Mouse (Mus musculus) liver, embryonic 13.5 days (tissue): Measurements from ENCODE around the gene Smok2b. TPM values are rescaled to one million over a fixed set of nuclear protein-coding genes. Genes with fewer than 3 reads are reported as not detected.
"Not testable (repeated sequence)": the region's sequence is repeated elsewhere in the genome, so short reads cannot be mapped to it uniquely, and the experiment has no call there.

Experiments
- ATAC-seq: fragments of 200-750 bp; cut with Nextera tagmentation; 2 replicates; pipeline ENCODE4 v1.8.0; 2017; ENCODE audit warnings: low read depth, mild to moderate bottlenecking, moderate number of reproducible peaks, moderate library complexity
- DNase-seq: peaks from one replicate; pipeline ENCODE4 v3.0.0; 2022
- H3K27ac ChIP-seq: fragments of 300-500 bp; sonication (generic); 2 replicates; pipeline ENCODE4 v1.5.1; 2015; ENCODE audit warnings: moderate library complexity, mild to moderate bottlenecking, inconsistent platforms
- H3K27me3 ChIP-seq: fragments of 300-500 bp; sonication (generic); 2 replicates; pipeline ENCODE4 v1.6.1; 2015; ENCODE audit warnings: mild to moderate bottlenecking, inconsistent platforms
- H3K36me3 ChIP-seq: fragments of 300-500 bp; sonication (generic); 2 replicates; pipeline ENCODE4 v1.6.1; 2015; ENCODE audit warnings: mild to moderate bottlenecking, inconsistent platforms
- H3K4me1 ChIP-seq: fragments of 300-500 bp; sonication (generic); replicated peaks from 2 replicates; pipeline ENCODE4 v1.6.1; 2015; ENCODE audit warnings: inconsistent platforms
- H3K4me2 ChIP-seq: fragments of 300-500 bp; sonication (generic); 2 replicates; pipeline ENCODE4 v1.6.1; 2015; ENCODE audit warnings: inconsistent platforms, mild to moderate bottlenecking, moderate library complexity
- H3K4me3 ChIP-seq: fragments of 300-500 bp; sonication (generic); replicated peaks from 2 replicates; pipeline ENCODE4 v1.5.1; 2015; ENCODE audit warnings: mild to moderate bottlenecking, inconsistent platforms
- H3K9ac ChIP-seq: fragments of 300-500 bp; sonication (generic); 2 replicates; pipeline ENCODE4 v1.6.1; 2015; ENCODE audit warnings: mild to moderate bottlenecking, inconsistent platforms
- H3K9me3 ChIP-seq: fragments of 300-500 bp; sonication (generic); replicated peaks from 2 replicates; pipeline ENCODE4 v1.6.1; 2016; ENCODE audit warnings: inconsistent platforms
- WGBS: fragments of 180-500 bp; shearing (Covaris S2); methylation state at CpG from one replicate; pipeline ENCODE4 v1.1.7; 2015; ENCODE audit not compliant: insufficient replicate concordance; 5-methylcytosine and 5-hydroxymethylcytosine counted together
- polyA plus RNA-seq: library from polyadenylated mRNA; unstranded; fragments of >200 nt; fragmentation: Nextera tagmentation; extraction: Ambion mirVana; gene quantifications from 2 replicates; pipeline ENCODE4 v1.2.1, GENCODE M21; 2015

The Smok2b gene
- polyA plus RNA-seq, result not detected in 2 replicates

GRCm38 (mm10) chr17:13229957-13230356 lies at the start of gene Smok2b:
TSS of gene Smok2b (plus strand) at chr17:13230257.
- H3K36me3 ChIP-seq, result not testable (repeated sequence)
- H3K9me3 ChIP-seq, result peaks cover 74% of the 10 kb centered on the region
- 46% methylated on average over 2 of the region's 2 CpGs for whole genome bisulfite sequencing

GRCm38 (mm10) chr17:13180491-13180890 lies 49.6 kb upstream of the Smok2b start:
- H3K4me2 ChIP-seq, H3K4me3 ChIP-seq, H3K9ac ChIP-seq, DNase-seq, H3K4me1 ChIP-seq, H3K36me3 ChIP-seq, H3K27ac ChIP-seq, H3K27me3 ChIP-seq, ATAC-seq: not testable (repeated sequence)
- 70% methylated on average over 5 of the region's 5 CpGs for WGBS
- H3K9me3 ChIP-seq, result peaks cover 25% of the 10 kb centered on the region

More at GRCm38 (mm10) chr17:13229957-13230356, at the start of gene Smok2b:
- not testable (repeated sequence) for H3K4me3 ChIP-seq, H3K27ac ChIP-seq, H3K27me3 ChIP-seq, H3K4me1 ChIP-seq, H3K9ac ChIP-seq, DNase-seq, H3K4me2 ChIP-seq, ATAC-seq

DNA sequence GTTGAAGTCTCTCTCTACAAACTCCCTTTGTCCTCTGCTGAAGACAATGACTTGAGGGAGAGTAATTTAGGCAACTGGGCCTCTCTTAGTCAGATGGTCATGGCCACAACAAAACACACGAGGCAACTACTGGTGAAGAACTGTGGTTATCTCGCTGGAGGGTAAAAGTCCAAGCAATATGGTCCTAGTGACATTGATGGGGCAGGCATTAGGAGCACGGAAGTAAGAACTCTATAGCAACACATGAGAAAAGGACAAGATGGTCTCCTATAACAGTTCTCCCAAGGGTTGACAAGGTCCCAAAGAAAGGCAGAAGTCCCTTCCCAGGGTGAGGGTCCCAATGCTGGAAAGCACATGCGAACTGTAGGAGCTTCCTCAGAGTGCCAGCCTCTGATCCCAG lies 47.3 kb upstream of the Smok2b start:
- 40% methylated on average over 3 of the region's 4 CpGs for WGBS
- H3K9ac ChIP-seq, H3K27me3 ChIP-seq, H3K4me1 ChIP-seq, ATAC-seq, H3K4me3 ChIP-seq, DNase-seq, H3K4me2 ChIP-seq, H3K27ac ChIP-seq, H3K36me3 ChIP-seq: not testable (repeated sequence)
- H3K9me3 ChIP-seq, result peaks cover 36% of the 10 kb centered on the region

DNA sequence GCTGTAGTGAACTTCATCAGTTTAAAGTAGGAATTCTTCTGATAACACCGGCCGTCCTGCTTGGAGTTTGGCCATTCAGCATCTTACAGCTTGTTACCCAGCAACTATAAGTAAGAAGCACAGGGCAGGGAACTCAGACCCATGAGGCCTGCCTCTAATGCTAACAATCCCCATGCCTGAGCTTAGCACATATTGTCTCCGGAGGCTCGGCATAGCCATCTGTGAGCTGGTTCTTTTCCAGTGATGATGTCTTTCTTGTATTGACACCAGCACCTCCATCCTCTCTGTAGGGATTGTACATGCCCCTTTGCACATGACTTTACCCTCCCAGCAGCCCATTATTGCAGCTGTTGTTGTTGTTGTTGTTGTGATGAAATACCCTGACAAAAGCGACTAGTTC lies 45.5 kb upstream of the Smok2b start:
- not testable (repeated sequence) for H3K4me3 ChIP-seq, H3K9ac ChIP-seq, H3K27me3 ChIP-seq, DNase-seq, H3K36me3 ChIP-seq, H3K4me1 ChIP-seq, H3K27ac ChIP-seq, H3K4me2 ChIP-seq, ATAC-seq
- peaks cover 38% of the 10 kb centered on the region for H3K9me3 ChIP-seq
- 79% methylated on average over 4 of the region's 5 CpGs for WGBS

GRCm38 (mm10) chr17:13186541-13186940 lies 43.5 kb upstream of the Smok2b start:
- H3K4me1 ChIP-seq, H3K27me3 ChIP-seq, ATAC-seq, H3K9ac ChIP-seq, DNase-seq, H3K4me2 ChIP-seq, H3K4me3 ChIP-seq, H3K36me3 ChIP-seq, H3K27ac ChIP-seq: not testable (repeated sequence)
- H3K9me3 ChIP-seq, result peaks cover 26% of the 10 kb centered on the region
- WGBS, result 67% methylated on average over 6 of the region's 6 CpGs

DNA sequence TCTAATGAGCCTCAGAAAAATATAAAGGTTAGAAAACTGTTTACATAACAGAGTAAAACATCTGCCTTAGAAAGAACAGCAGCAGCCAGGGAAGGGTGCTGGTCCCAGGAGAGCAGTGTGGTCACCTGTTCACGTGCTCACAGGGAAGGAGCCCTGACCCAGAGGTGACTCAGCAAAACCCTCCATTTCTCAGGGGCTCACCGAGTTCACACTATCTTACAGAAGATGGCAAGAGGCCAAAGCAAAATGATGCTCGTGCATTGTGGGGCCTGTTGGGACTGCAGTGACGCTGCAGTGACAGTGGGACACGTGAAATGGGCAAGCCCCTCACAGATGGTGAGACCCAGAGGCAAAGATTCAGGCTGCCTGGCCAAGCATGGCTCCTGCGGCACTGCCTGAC lies 42.4 kb upstream of the Smok2b start:
- ATAC-seq, DNase-seq: not testable (repeated sequence)
- 49% methylated on average over 6 of the region's 6 CpGs for WGBS

GRCm38 (mm10) chr17:13188846-13189245 lies 41.2 kb upstream of the Smok2b start:
- DNase-seq, ATAC-seq, H3K4me2 ChIP-seq, H3K36me3 ChIP-seq, H3K4me3 ChIP-seq, H3K4me1 ChIP-seq, H3K9ac ChIP-seq, H3K27me3 ChIP-seq, H3K27ac ChIP-seq: not testable (repeated sequence)
- whole genome bisulfite sequencing, result 69% methylated on average over 2 of the region's 2 CpGs
- peaks cover 29% of the 10 kb centered on the region for H3K9me3 ChIP-seq

More for the DNA sequence above, 42.4 kb upstream of the Smok2b start:
- H3K27ac ChIP-seq, H3K27me3 ChIP-seq, H3K4me2 ChIP-seq, H3K4me3 ChIP-seq, H3K36me3 ChIP-seq, H3K4me1 ChIP-seq, H3K9ac ChIP-seq: not testable (repeated sequence)
- peaks cover 28% of the 10 kb centered on the region for H3K9me3 ChIP-seq

DNA sequence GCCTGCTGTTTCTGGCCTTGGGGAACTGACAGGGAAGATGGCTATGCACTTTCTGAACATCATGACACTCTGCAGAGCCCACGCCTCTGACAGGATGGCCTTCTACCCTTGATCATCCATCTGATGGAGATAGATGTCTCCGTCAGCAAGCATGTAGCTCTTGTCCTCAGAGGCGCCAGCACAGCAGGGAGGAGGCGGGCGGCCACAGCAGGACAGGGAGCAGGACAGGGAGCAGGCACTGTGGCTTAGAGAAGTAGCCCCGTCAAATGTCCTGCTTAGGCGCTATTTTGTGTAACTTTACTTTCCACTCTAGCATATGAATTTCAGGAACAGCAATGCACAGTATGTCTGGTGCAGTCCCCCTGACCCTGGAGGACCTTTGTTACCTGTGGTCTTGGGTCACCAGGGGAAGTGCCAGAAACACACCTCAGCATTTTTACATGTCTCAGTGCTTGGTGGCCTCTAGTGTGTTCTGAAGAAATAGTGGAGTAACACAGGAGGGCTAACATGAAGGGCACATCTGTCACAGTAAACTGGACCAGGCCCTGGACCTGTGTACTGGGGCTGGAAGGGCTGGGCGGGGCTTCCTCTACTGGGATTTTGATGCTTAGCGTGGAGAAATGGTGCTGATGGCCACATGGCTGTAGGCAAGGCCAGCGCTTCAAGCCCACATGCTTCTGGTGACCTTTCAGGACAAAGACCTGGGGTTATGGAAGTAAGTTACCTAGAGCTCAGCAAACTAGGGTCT lies 39.0 kb upstream of the Smok2b start:
- 60% methylated on average over 10 of the region's 10 CpGs for WGBS
- H3K36me3 ChIP-seq, ATAC-seq, DNase-seq, H3K4me2 ChIP-seq, H3K27me3 ChIP-seq, H3K9ac ChIP-seq, H3K4me3 ChIP-seq, H3K27ac ChIP-seq, H3K4me1 ChIP-seq: not testable (repeated sequence)
- H3K9me3 ChIP-seq, result peaks cover 37% of the 10 kb centered on the region

DNA sequence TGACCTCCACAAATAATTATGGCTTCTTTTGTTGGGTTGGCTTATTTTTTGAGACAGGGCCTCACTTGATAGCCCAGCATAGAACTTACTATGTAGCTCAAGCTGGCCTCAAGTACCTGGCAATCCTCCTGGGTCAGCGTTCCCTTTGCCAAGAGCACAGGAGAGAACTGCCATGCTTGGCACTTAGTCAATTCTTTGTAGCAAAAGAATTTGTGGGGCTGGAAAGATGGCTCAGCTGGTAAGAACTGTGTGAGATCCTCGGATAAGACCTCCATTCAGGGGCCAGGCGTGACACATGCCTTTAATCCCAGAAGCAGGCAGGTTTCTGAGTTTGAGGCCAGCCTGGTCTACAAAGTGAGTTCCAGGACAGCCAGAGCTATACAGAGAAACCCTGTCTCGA lies 33.6 kb upstream of the Smok2b start:
- H3K4me1 ChIP-seq, H3K27ac ChIP-seq, H3K4me3 ChIP-seq, ATAC-seq, H3K4me2 ChIP-seq, H3K9ac ChIP-seq, H3K36me3 ChIP-seq, DNase-seq, H3K27me3 ChIP-seq: not testable (repeated sequence)
- peaks cover 44% of the 10 kb centered on the region for H3K9me3 ChIP-seq
- WGBS, result 43% methylated on average over 4 of the region's 4 CpGs

DNA sequence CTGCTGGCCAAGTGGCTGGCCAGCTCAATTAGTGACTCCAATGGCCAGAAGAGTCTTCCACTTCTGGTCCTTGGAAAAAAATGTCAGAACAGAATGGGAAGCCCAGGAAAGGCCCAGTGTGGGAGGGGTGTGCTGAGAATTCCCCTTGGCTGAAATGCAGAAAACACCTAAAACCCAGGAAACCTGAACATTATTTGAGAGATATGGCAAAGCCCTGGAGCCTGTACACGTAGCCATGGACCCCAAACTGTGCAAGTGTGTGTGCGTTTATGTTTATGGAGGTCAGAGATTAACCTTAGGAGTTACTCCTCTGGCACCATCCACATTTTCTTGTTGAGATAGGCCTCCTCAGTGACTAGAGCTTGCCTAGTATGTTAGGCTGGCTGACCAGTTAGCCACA lies 31.2 kb upstream of the Smok2b start:
- not testable (repeated sequence) for H3K9ac ChIP-seq, H3K27ac ChIP-seq, DNase-seq, H3K4me1 ChIP-seq, H3K4me3 ChIP-seq, H3K27me3 ChIP-seq, H3K4me2 ChIP-seq, H3K36me3 ChIP-seq, ATAC-seq
- peaks cover 40% of the 10 kb centered on the region for H3K9me3 ChIP-seq
- 59% methylated on average over 2 of the region's 2 CpGs for WGBS

GRCm38 (mm10) chr17:13199880-13200409 lies 30.1 kb upstream of the Smok2b start:
- not testable (repeated sequence) for H3K4me3 ChIP-seq, H3K27me3 ChIP-seq, H3K36me3 ChIP-seq, H3K9ac ChIP-seq, H3K4me2 ChIP-seq, H3K4me1 ChIP-seq, DNase-seq, H3K27ac ChIP-seq
- WGBS, result 66% methylated on average over 8 of the region's 9 CpGs
- ATAC-seq, result peak; percentile 15; the same call in 1 of the 2 replicates
- peaks cover 36% of the 10 kb centered on the region for H3K9me3 ChIP-seq

GRCm38 (mm10) chr17:13201551-13201950 lies 28.5 kb upstream of the Smok2b start:
- peaks cover 34% of the 10 kb centered on the region for H3K9me3 ChIP-seq
- H3K4me2 ChIP-seq, ATAC-seq, H3K36me3 ChIP-seq, H3K27me3 ChIP-seq, DNase-seq, H3K27ac ChIP-seq, H3K4me3 ChIP-seq, H3K4me1 ChIP-seq, H3K9ac ChIP-seq: not testable (repeated sequence)
- WGBS, result 72% methylated on average over 4 of the region's 4 CpGs
